Mouse (Mus musculus): ENCODE measurements around the gene Aox1.
"Not testable (repeated sequence)": the region's sequence is repeated elsewhere in the genome, so short reads cannot be mapped to it uniquely, and the experiment has no call there.

Aox1 gene

GRCm38 (mm10) chr1:58029636-58030117 is at the start of gene Aox1:
Aox1 (plus strand) TSS chr1:58029931.
- DNase-seq (ENCODE audit: low spot score) = peak; percentile 46

- DNase-seq (ENCODE audit: low spot score) = peak; percentile 5
Measured at GRCm38 (mm10) chr1:57989052-57989600, 40.6 kb upstream of the Aox1 start.

- no peak for DNase-seq (ENCODE audit: low spot score)
Measured at GRCm38 (mm10) chr1:57991277-57991676, 38.5 kb upstream of the Aox1 start.

- DNase-seq (ENCODE audit: low spot score) = peak; percentile 90
Measured at GRCm38 (mm10) chr1:57995432-57996132, 34.1 kb upstream of the Aox1 start, which contains the start of gene Sgo2a. Sgo2a (plus strand) TSS chr1:57995971.

GRCm38 (mm10) chr1:57996133-57996615 is 33.6 kb upstream of the Aox1 start:
- DNase-seq (ENCODE audit: low spot score) = no peak

GRCm38 (mm10) chr1:57998146-57998545 is 31.6 kb upstream of the Aox1 start:
- no peak for DNase-seq (ENCODE audit: low spot score)

GRCm38 (mm10) chr1:58006388-58006787 is 23.3 kb upstream of the Aox1 start:
- DNase-seq (ENCODE audit: low spot score) = not testable (repeated sequence)

GRCm38 (mm10) chr1:58018856-58019255 is 10.9 kb upstream of the Aox1 start, which contains the start of gene Kctd18:
Kctd18 (minus strand) TSS chr1:58018956.
- DNase-seq (ENCODE audit: low spot score) = no peak

GRCm38 (mm10) chr1:58027707-58028106 is 2.0 kb upstream of the Aox1 start:
- no peak for DNase-seq (ENCODE audit: low spot score)

- peak; percentile 40 for DNase-seq (ENCODE audit: low spot score)
Measured at GRCm38 (mm10) chr1:58030156-58030871, 583 bp downstream of the Aox1 start.

GRCm38 (mm10) chr1:58031160-58031769 is 1.5 kb downstream of the Aox1 start:
- peak; percentile 42 for DNase-seq (ENCODE audit: low spot score)

- not testable (repeated sequence) for DNase-seq (ENCODE audit: low spot score)
Measured at GRCm38 (mm10) chr1:58037306-58037705, 7.6 kb downstream of the Aox1 start.

- DNase-seq (ENCODE audit: low spot score) = no peak
Measured at GRCm38 (mm10) chr1:58045076-58045475, 15.3 kb downstream of the Aox1 start.

- no peak for DNase-seq (ENCODE audit: low spot score)
Measured at GRCm38 (mm10) chr1:58045546-58045945, 15.8 kb downstream of the Aox1 start.

- DNase-seq (ENCODE audit: low spot score) = no peak
Measured at GRCm38 (mm10) chr1:58046721-58047290, 17.1 kb downstream of the Aox1 start.

GRCm38 (mm10) chr1:58049126-58049525 is 19.4 kb downstream of the Aox1 start:
- no peak for DNase-seq (ENCODE audit: low spot score)

GRCm38 (mm10) chr1:58055598-58055997 is 25.9 kb downstream of the Aox1 start:
- DNase-seq (ENCODE audit: low spot score) = no peak

GRCm38 (mm10) chr1:58056074-58056807 is 26.5 kb downstream of the Aox1 start:
- no peak for DNase-seq (ENCODE audit: low spot score)

GRCm38 (mm10) chr1:58056939-58057338 is 27.2 kb downstream of the Aox1 start:
- DNase-seq (ENCODE audit: low spot score) = no peak

- DNase-seq (ENCODE audit: low spot score) = no peak
Measured at GRCm38 (mm10) chr1:58058846-58059245, 29.1 kb downstream of the Aox1 start.

GRCm38 (mm10) chr1:58062131-58062530 is 32.4 kb downstream of the Aox1 start:
- no peak for DNase-seq (ENCODE audit: low spot score)
